Mouse (Mus musculus) thymus, adult 2 months (tissue): ENCODE measurements around the gene Glt28d2.

ENCODE experiments used
- CTCF ChIP-seq: fragments of 200-500 bp; IDR thresholded peaks from 2 replicates; pipeline ENCODE4 v1.5.1; 2012; ENCODE audit warnings: mild to moderate bottlenecking, control low read depth, low read length, moderate library complexity, borderline replicate concordance; ENCODE audit not compliant: control insufficient read depth, poor library complexity, insufficient read depth; ENCODE audit errors: extremely low read depth
- POLR2A ChIP-seq: fragments of 200-500 bp; IDR thresholded peaks from 2 replicates; pipeline ENCODE4 v1.6.1; 2012; ENCODE audit warnings: mild to moderate bottlenecking, low read length, control low read depth, moderate library complexity; ENCODE audit not compliant: control insufficient read depth, poor library complexity, insufficient read depth; ENCODE audit errors: extremely low read depth

GRCm38 (mm10) chr3:85845341-85845740, 42.0 kb downstream of the Glt28d2 start:
- TF ChIP-seq CTCF (no peak), POLR2A (no peak)
